Mouse (Mus musculus) left cerebral cortex, adult 8-10 months (tissue): ENCODE measurements at regions not wholly inside any gene's neighbourhood (a gene's known extent, or its start where the extent isn't known, plus 50 kb on each side); places are given as distances from the start of the nearest gene placed in this dataset.

Experiments
- DNase-seq, 2 experiments: peaks; one replicate each; pipeline ENCODE4 v3.0.0; 2022; ENCODE audit warnings: low spot score in 2 of 2

DNA sequence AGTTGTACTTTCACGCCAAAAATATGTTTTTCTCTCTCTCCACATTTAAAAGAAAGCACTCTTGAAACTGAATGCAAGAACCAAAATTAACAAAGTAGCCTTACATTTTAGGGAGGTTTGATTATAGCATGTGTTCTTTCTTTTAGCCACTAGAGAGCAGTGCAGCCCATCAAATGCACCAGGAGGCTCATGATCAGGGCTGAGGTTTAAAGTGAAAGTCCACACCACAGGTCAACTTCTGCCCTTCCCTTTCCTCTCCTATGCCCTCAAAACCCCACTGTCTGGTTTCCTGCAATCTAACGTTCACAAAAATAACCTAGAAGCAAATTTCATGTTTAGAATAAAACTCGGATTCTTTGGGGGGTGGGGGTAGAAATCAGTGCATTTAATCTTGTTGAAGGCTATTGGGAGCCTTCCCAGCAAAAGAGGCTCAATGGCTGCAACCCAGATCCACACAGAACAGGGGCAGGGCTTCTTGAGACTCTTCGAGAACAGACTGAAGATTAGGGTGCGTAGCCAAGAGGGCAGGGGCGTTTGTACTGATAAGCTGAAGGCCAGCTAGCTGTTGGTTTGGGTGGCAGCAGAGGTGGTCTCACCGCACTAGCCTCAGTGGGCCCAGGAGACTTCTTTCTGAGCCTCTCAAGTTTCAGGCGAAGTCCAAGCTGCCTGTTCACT lies 59.3 kb upstream of the Zfp770 start:
- DNase-seq = peak in 1 of 2 experiments; percentile 23

DNA sequence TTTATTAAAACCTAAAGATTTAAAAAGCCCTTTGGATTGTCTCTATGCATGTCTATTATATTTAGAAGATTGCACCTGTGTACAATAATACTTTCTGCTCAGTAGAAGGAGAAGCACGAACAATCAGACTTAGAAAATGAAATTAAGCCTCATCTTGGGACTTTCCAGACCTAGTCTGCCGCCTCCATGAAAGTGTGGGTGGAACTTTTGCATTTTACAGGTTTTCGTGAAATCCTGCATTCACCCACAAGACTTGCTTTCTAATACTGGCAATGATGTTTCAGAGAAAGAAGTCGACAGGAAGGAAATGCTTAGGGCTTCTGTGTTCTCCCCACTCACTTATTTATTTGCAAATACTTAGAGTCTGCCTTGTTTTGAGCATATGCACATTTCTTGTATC lies 58.3 kb upstream of the Zfp770 start:
- DNase-seq = no peak
